Mouse (Mus musculus): ENCODE measurements around the gene Snu13. TPM values are rescaled to one million over a fixed set of nuclear protein-coding genes. Genes with fewer than 3 reads are reported as not detected.

Gene Snu13
- 130 and 171 TPM in 2 replicates for polyA plus RNA-seq (2015; fragmentation: Nextera tagmentation; extraction: Ambion mirVana)

GRCm38 (mm10) chr15:82047080-82047883 lies at the start of gene Snu13:
TSS of gene Snu13 (minus strand) at chr15:82047598.
- H3K9me3 ChIP-seq (replicated peaks): no peaks in the 10 kb centered on the region
- no peaks in the 10 kb centered on the region for H3K27me3 ChIP-seq
- H3K36me3 ChIP-seq: peaks cover 12% of the 10 kb centered on the region; the same call in 1 of the 2 replicates
- under 1% methylated on average over 73 of the region's 74 CpGs for WGBS
- peak within 1 kb of the TSS; percentile 95 for H3K9ac ChIP-seq
- peak within 1 kb of the TSS; percentile 96 for H3K4me3 ChIP-seq
- peak; percentile 84 for ATAC-seq (replicated peaks; ENCODE audit: insufficient number of reproducible peaks, insufficient read depth, low FRiP score, low read depth)
- H3K4me1 ChIP-seq (replicated peaks): peaks cover 12% of the 10 kb centered on the region
- peak within 1 kb of the TSS; percentile 92 for H3K4me2 ChIP-seq
- H3K27ac ChIP-seq: peak within 1 kb of the TSS; percentile 95

- Histone ChIP-seq H3K27me3 (peaks cover 22% of the 10 kb centered on the region), H3K9ac (no peak overlapping the region), H3K4me1 (replicated peaks) (no peaks in the 10 kb centered on the region), H3K27ac (no peak overlapping the region), H3K4me2 (no peak overlapping the region), H3K36me3 (no peaks in the 10 kb centered on the region), H3K4me3 (no peak overlapping the region), H3K9me3 (replicated peaks) (no peaks in the 10 kb centered on the region)
- ATAC-seq (replicated peaks; ENCODE audit: insufficient number of reproducible peaks, insufficient read depth, low FRiP score, low read depth): no peak
- 62% methylated on average over 7 of the region's 7 CpGs for WGBS
Measured at GRCm38 (mm10) chr15:82091061-82091460, 43.7 kb upstream of the Snu13 start.

GRCm38 (mm10) chr15:82087266-82087665 lies 39.9 kb upstream of the Snu13 start:
- H3K4me2 ChIP-seq: no peak overlapping the region
- no peaks in the 10 kb centered on the region for H3K4me1 ChIP-seq (replicated peaks)
- WGBS: 8% methylated on average over 10 of the region's 10 CpGs
- ATAC-seq (replicated peaks; ENCODE audit: insufficient number of reproducible peaks, insufficient read depth, low FRiP score, low read depth): no peak
- no peaks in the 10 kb centered on the region for H3K9me3 ChIP-seq (replicated peaks)
- H3K27me3 ChIP-seq: peaks cover 26% of the 10 kb centered on the region
- H3K9ac ChIP-seq: no peak overlapping the region
- H3K36me3 ChIP-seq: no peaks in the 10 kb centered on the region
- H3K4me3 ChIP-seq: no peak overlapping the region
- H3K27ac ChIP-seq: no peak overlapping the region

DNA sequence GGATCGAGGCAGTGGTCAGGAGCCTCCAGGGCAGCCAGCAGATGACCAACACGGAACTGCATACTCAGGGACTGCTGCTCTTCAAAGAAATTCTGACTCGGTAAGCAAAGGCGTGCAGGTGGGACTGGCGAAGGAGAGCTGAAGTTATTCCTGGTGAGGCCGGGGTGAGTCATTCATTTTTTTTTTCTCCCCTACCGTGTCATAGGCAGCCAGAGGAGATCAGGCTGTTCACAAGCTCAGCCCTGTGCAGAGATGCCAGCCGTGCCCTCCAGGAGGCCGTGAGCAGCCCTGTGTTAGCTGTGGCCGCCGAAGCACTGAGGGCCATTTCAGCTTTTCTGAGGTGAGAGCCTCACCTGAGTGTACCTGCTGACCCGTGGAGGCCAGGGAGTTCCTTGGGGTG lies 38.7 kb upstream of the Snu13 start:
- no peak for ATAC-seq (replicated peaks; ENCODE audit: insufficient number of reproducible peaks, insufficient read depth, low FRiP score, low read depth)
- H3K9ac ChIP-seq: no peak overlapping the region
- H3K4me3 ChIP-seq: no peak overlapping the region
- no peaks in the 10 kb centered on the region for H3K9me3 ChIP-seq (replicated peaks)
- no peaks in the 10 kb centered on the region for H3K36me3 ChIP-seq
- no peak overlapping the region for H3K27ac ChIP-seq
- peaks cover 29% of the 10 kb centered on the region for H3K27me3 ChIP-seq
- 68% methylated on average over 12 of the region's 12 CpGs for WGBS
- H3K4me2 ChIP-seq: no peak overlapping the region
- no peaks in the 10 kb centered on the region for H3K4me1 ChIP-seq (replicated peaks)

DNA sequence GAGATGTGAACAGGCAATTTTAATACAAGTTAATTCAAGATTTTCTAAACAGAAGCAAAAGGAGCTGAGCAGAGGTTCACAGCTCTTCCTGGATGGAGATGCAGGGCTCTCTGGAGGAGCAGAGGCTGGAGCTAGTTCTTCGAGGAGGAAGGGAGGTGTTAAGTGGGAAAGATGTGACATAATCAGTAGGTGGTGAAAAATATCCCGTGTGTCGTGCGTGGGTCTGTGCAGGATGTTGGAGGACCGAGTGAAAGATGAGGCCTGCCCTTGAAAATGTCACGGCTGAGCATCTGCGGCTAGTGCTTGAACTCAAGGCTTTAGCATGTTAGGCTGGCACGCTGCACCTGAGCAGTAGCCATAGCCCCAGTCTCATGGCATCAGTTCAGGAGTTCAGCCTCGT lies 38.2 kb upstream of the Snu13 start:
- Histone ChIP-seq H3K4me1 (replicated peaks) (no peaks in the 10 kb centered on the region), H3K4me3 (no peak overlapping the region), H3K27ac (no peak overlapping the region), H3K36me3 (no peaks in the 10 kb centered on the region), H3K9me3 (replicated peaks) (no peaks in the 10 kb centered on the region), H3K27me3 (peaks cover 32% of the 10 kb centered on the region), H3K9ac (no peak overlapping the region), H3K4me2 (no peak overlapping the region)
- WGBS: 70% methylated on average over 9 of the region's 9 CpGs
- ATAC-seq (replicated peaks; ENCODE audit: insufficient number of reproducible peaks, insufficient read depth, low FRiP score, low read depth): no peak

DNA sequence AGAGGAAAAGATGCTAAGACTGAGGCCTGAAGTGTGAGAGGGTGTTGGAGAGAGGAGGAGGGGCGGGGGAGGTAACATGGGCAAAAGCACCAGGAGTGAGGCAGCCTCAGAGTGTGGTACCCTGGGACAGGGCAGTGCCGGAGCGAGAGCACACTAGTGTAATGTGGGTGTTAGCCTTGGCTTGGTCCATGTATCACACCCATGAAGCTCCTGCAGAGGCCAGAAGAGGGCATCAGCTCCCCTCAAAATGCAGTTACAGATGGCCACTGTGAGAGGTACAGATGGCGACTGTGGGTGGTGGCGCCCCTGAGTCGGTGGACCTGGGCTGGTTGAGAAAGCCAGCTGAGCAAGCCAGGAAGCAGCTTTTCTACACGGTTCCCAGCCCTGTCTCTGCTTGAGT lies 33.8 kb upstream of the Snu13 start:
- Histone ChIP-seq H3K9me3 (replicated peaks) (no peaks in the 10 kb centered on the region), H3K4me3 (no peak overlapping the region), H3K4me1 (replicated peaks) (no peaks in the 10 kb centered on the region), H3K4me2 (no peak overlapping the region), H3K36me3 (no peaks in the 10 kb centered on the region), H3K9ac (no peak overlapping the region), H3K27ac (no peak overlapping the region), H3K27me3 (peaks cover 23% of the 10 kb centered on the region)
- 21% methylated on average over 7 of the region's 7 CpGs for WGBS
- ATAC-seq (replicated peaks; ENCODE audit: insufficient number of reproducible peaks, insufficient read depth, low FRiP score, low read depth): no peak

GRCm38 (mm10) chr15:82079883-82080282 lies 32.5 kb upstream of the Snu13 start:
- H3K4me1 ChIP-seq (replicated peaks): no peaks in the 10 kb centered on the region
- H3K4me2 ChIP-seq: no peak overlapping the region
- 46% methylated on average over 10 of the region's 10 CpGs for WGBS
- no peak overlapping the region for H3K4me3 ChIP-seq
- no peaks in the 10 kb centered on the region for H3K36me3 ChIP-seq
- H3K9me3 ChIP-seq (replicated peaks): no peaks in the 10 kb centered on the region
- H3K9ac ChIP-seq: no peak overlapping the region
- ATAC-seq (replicated peaks; ENCODE audit: insufficient number of reproducible peaks, insufficient read depth, low FRiP score, low read depth): no peak
- peaks cover 17% of the 10 kb centered on the region for H3K27me3 ChIP-seq
- H3K27ac ChIP-seq: no peak overlapping the region

DNA sequence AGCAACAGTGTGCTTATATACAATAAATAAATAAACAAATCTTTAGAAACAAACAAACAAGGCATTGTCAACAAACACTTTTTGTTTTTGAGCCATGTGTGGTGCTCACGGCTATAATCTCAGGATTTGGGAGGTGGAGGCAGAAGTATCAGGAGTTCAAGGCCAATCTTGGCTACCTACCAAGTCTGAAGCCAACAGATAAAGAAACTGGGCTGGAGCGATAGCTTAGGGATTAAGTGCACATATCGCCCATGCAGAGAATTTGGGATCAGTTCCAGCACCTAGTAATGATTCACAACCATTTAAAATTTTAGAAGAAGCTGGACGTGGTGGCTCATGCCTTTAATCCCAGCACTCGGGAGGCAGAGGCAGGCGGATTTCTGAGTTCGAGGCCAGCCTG lies 26.1 kb upstream of the Snu13 start:
- Histone ChIP-seq H3K4me1 (replicated peaks) (peaks cover 5% of the 10 kb centered on the region; the same call in 1 of the 2 replicates), H3K36me3 (no peaks in the 10 kb centered on the region), H3K9me3 (replicated peaks) (no peaks in the 10 kb centered on the region), H3K9ac (no peak overlapping the region), H3K4me2 (no peak overlapping the region), H3K27ac (no peak overlapping the region), H3K27me3 (peaks cover 39% of the 10 kb centered on the region), H3K4me3 (no peak overlapping the region)
- no peak for ATAC-seq (replicated peaks; ENCODE audit: insufficient number of reproducible peaks, insufficient read depth, low FRiP score, low read depth)
- WGBS: 64% methylated on average over 7 of the region's 7 CpGs

GRCm38 (mm10) chr15:82071816-82072469 lies 24.5 kb upstream of the Snu13 start:
- 86% methylated on average over 26 of the region's 26 CpGs for WGBS
- H3K27me3 ChIP-seq: peaks cover 50% of the 10 kb centered on the region

GRCm38 (mm10) chr15:82069898-82070297 lies 22.5 kb upstream of the Snu13 start, which contains the start of gene Mei1:
TSS of gene Mei1 (plus strand) at chr15:82069996.
- Histone ChIP-seq H3K9me3 (replicated peaks) (no peaks in the 10 kb centered on the region), H3K4me2 (peak within 1 kb of the TSS; percentile 49), H3K4me1 (replicated peaks) (peaks cover 5% of the 10 kb centered on the region; the same call in 1 of the 2 replicates), H3K9ac (no peak within 1 kb of the TSS), H3K36me3 (no peaks in the 10 kb centered on the region), H3K4me3 (peak within 1 kb of the TSS; percentile 24), H3K27me3 (peaks cover 59% of the 10 kb centered on the region), H3K27ac (no peak within 1 kb of the TSS)
- ATAC-seq (replicated peaks; ENCODE audit: insufficient number of reproducible peaks, insufficient read depth, low FRiP score, low read depth): no peak
- WGBS: 18% methylated on average over 40 of the region's 40 CpGs

More at GRCm38 (mm10) chr15:82071816-82072469, 24.5 kb upstream of the Snu13 start:
- H3K4me2 ChIP-seq: no peak overlapping the region
- H3K36me3 ChIP-seq: no peaks in the 10 kb centered on the region
- H3K27ac ChIP-seq: no peak overlapping the region
- peaks cover 5% of the 10 kb centered on the region; the same call in 1 of the 2 replicates for H3K4me1 ChIP-seq (replicated peaks)
- H3K9ac ChIP-seq: no peak overlapping the region
- no peak overlapping the region for H3K4me3 ChIP-seq
- no peaks in the 10 kb centered on the region for H3K9me3 ChIP-seq (replicated peaks)
- no peak for ATAC-seq (replicated peaks; ENCODE audit: insufficient number of reproducible peaks, insufficient read depth, low FRiP score, low read depth)

DNA sequence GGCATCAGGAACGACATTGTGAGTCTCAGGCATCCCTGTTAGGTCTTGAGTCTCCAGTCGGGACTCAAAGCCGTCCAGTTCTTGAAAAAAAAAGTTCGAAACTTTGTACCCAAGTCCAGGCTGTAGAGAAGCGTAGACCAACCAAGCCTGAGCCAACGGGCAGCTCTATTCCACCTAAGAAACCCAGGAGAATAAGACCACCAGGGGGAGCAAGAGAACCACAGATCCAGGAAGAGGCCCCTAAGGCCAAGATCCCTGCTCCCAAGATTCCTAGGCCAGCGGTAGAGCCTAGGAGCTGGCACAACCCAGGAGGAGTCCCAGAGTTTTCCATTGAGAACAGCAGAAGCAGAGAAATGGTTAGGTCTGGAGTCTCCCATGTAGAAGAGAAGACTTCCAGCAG lies 18.1 kb upstream of the Snu13 start:
- Histone ChIP-seq H3K4me1 (replicated peaks) (peaks cover 5% of the 10 kb centered on the region; the same call in 1 of the 2 replicates), H3K4me3 (no peak overlapping the region), H3K27me3 (peaks cover 76% of the 10 kb centered on the region), H3K27ac (no peak overlapping the region), H3K36me3 (no peaks in the 10 kb centered on the region), H3K9me3 (replicated peaks) (no peaks in the 10 kb centered on the region), H3K9ac (no peak overlapping the region), H3K4me2 (no peak overlapping the region)
- 14% methylated on average over 7 of the region's 7 CpGs for WGBS
- ATAC-seq (replicated peaks; ENCODE audit: insufficient number of reproducible peaks, insufficient read depth, low FRiP score, low read depth): no peak
